Mouse (Mus musculus) lung, postnatal 0 days (tissue): ENCODE measurements around the gene Sstr4.

Experiments used
- CTCF ChIP-seq: IDR thresholded peaks from 2 replicates; pipeline ENCODE4 v1.5.1; 2016; ENCODE audit warnings: antibody characterized with exemption, mild to moderate bottlenecking
- EP300 ChIP-seq: IDR thresholded peaks from 2 replicates; pipeline ENCODE4 v1.6.1; 2016; ENCODE audit warnings: antibody characterized with exemption, mild to moderate bottlenecking, control low read depth

DNA sequence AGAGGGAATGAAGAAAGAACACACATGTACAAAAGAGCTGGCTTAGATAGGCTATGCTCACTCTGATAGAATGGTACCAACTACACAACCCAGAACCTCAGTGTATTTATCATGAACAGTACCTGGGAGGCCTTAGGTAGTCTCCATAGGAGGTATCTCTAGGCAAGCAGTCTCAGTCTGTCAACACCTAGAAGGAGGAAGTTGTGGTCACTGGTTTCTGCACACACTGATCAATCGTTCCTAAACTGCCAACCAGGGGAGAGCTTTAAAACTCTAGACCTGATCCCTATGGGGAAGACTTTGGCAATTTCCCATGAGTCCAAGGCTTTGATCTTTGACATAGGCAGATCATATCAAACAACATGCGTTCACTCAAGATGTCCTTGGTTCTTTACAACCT, 44.7 kb upstream of the Sstr4 start:
- TF ChIP-seq CTCF (no peak), EP300 (no peak)
